Mouse (Mus musculus) midbrain, postnatal 0 days (tissue): ENCODE measurements around the gene Podn. TPM values are rescaled to one million over a fixed set of nuclear protein-coding genes. Genes with fewer than 3 reads are reported as not detected.

Experiments used
- ATAC-seq: fragments of 200-750 bp; cut with Nextera tagmentation; 2 replicates; pipeline ENCODE4 v1.8.0; 2017; ENCODE audit warnings: moderate number of reproducible peaks, mild to moderate bottlenecking, moderate TSS enrichment, moderate library complexity; ENCODE audit not compliant: low FRiP score
- DNase-seq: peaks from one replicate; pipeline ENCODE4 v3.0.0-alpha.2; 2015; ENCODE audit warnings: low spot score
- H3K27ac ChIP-seq: fragments of 300-500 bp; sonication (generic); 2 replicates; pipeline ENCODE4 v1.5.1; 2014; ENCODE audit warnings: low read depth, mild to moderate bottlenecking, low read length, mixed read lengths
- H3K27me3 ChIP-seq: fragments of 300-500 bp; sonication (generic); 2 replicates; pipeline ENCODE4 v1.6.1; 2014; ENCODE audit warnings: low read length, control low read depth, mixed read lengths; ENCODE audit not compliant: insufficient read depth
- H3K36me3 ChIP-seq: fragments of 300-500 bp; sonication (generic); 2 replicates; pipeline ENCODE4 v1.6.1; 2014; ENCODE audit warnings: low read length, control low read depth, mixed read lengths; ENCODE audit not compliant: insufficient read depth
- H3K4me1 ChIP-seq: fragments of 300-500 bp; sonication (generic); 2 replicates; pipeline ENCODE4 v1.6.1; 2014; ENCODE audit warnings: mild to moderate bottlenecking, control low read depth, antibody characterized with exemption, low read length, mixed read lengths; ENCODE audit not compliant: insufficient read depth
- H3K4me2 ChIP-seq: fragments of 300-500 bp; sonication (generic); 2 replicates; pipeline ENCODE4 v1.6.1; 2014; ENCODE audit warnings: low read depth, mild to moderate bottlenecking, low read length, mixed read lengths; ENCODE audit not compliant: poor library complexity, severe bottlenecking
- H3K4me3 ChIP-seq: fragments of 300-500 bp; sonication (generic); 2 replicates; pipeline ENCODE4 v1.5.1; 2014; ENCODE audit warnings: low read depth, mild to moderate bottlenecking, low read length, moderate library complexity
- H3K9ac ChIP-seq: fragments of 300-500 bp; sonication (generic); replicated peaks from 2 replicates; pipeline ENCODE4 v1.6.1; 2014; ENCODE audit warnings: mild to moderate bottlenecking, low read length, moderate library complexity, mixed read lengths; ENCODE audit not compliant: poor library complexity, severe bottlenecking
- H3K9me3 ChIP-seq: fragments of 300-500 bp; sonication (generic); 2 replicates; pipeline ENCODE4 v1.6.1; 2016; ENCODE audit warnings: low read length, control low read depth
- CTCF ChIP-seq: IDR thresholded peaks from 2 replicates; pipeline ENCODE4 v1.5.1; 2016; ENCODE audit warnings: antibody characterized with exemption, mild to moderate bottlenecking
- WGBS: fragments of 180-500 bp; shearing (Covaris S2); extraction: QIAGEN DNeasy Blood & Tissue Kit; methylation state at CpG from one replicate; pipeline ENCODE4 v1.1.7; 2014; 5-methylcytosine and 5-hydroxymethylcytosine counted together
- polyA plus RNA-seq: library from polyadenylated mRNA; unstranded; fragments of >200 nt; fragmentation: Nextera tagmentation; extraction: Ambion mirVana; gene quantifications from 2 replicates; pipeline ENCODE4 v1.2.1, GENCODE M21; 2015
- total RNA-seq: library from RNA; depleted of rRNA; stranded (reverse); fragments of >200 nt; gene quantifications from 2 replicates; pipeline ENCODE4 v1.2.3, GENCODE M21; 2014

Gene Podn
- total and polyA plus RNA-seq, 2 experiments from 2014 or later, result 1.5 to 5.7 TPM

DNA sequence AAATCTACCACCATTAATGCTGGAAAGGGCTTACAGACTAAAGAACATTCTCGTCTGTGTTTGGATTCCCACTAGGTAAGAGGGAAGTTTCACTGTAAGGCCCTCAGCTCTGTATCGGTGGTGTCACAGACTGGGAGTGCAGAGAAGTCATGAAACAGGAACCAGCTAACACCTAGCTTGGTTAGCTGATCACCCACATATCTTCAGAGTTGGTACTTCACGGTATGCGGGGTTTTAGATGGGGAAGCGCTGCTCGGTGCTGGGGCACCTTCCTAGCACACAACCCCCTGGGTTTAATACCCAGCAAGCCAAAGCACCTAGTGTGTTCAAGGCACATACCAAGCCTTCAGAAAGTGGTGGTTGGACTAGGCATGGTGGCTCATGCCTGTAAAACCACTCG is 29.0 kb downstream of the Podn start:
- H3K27me3 ChIP-seq, result no peaks in the 10 kb centered on the region
- no peaks in the 10 kb centered on the region for H3K9me3 ChIP-seq
- no peaks in the 10 kb centered on the region for H3K4me1 ChIP-seq
- H3K4me3 ChIP-seq, result no peak overlapping the region
- DNase-seq (no peak), ATAC-seq (no peak)
- H3K27ac ChIP-seq, result no peak overlapping the region
- H3K4me2 ChIP-seq, result no peak overlapping the region
- TF ChIP-seq CTCF, result no peak
- H3K9ac ChIP-seq, result no peak overlapping the region
- 92% methylated on average over 7 of the region's 7 CpGs for WGBS
- H3K36me3 ChIP-seq, result peaks cover 2% of the 10 kb centered on the region

DNA sequence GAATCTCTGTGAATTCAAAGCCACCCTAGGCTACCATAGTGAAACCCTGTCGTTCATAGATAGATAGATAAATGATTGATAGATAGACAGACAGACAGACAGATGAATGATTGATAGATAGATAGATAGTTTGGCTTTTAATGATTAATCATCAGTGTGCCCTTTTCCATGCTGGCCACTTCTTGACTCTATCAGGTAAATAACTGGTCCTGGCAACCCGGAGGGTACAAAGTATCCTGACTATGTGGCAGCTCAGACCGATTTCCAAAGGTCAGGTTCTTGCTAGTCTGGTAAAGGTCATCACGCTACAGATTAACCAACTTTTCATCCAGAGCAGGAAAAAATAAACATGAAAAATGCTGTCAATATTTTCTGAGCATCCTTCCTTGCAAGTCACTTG is 29.7 kb downstream of the Podn start:
- no peak overlapping the region for H3K4me3 ChIP-seq
- H3K4me1 ChIP-seq, result no peaks in the 10 kb centered on the region
- H3K27me3 ChIP-seq, result no peaks in the 10 kb centered on the region
- H3K27ac ChIP-seq, result no peak overlapping the region
- no peaks in the 10 kb centered on the region for H3K9me3 ChIP-seq
- TF ChIP-seq CTCF, result no peak
- H3K9ac ChIP-seq, result no peak overlapping the region
- ATAC-seq (no peak), DNase-seq (no peak)
- H3K36me3 ChIP-seq, result peaks cover 2% of the 10 kb centered on the region
- no peak overlapping the region for H3K4me2 ChIP-seq
- whole genome bisulfite sequencing, result 94% methylated on average over 4 of the region's 4 CpGs

DNA sequence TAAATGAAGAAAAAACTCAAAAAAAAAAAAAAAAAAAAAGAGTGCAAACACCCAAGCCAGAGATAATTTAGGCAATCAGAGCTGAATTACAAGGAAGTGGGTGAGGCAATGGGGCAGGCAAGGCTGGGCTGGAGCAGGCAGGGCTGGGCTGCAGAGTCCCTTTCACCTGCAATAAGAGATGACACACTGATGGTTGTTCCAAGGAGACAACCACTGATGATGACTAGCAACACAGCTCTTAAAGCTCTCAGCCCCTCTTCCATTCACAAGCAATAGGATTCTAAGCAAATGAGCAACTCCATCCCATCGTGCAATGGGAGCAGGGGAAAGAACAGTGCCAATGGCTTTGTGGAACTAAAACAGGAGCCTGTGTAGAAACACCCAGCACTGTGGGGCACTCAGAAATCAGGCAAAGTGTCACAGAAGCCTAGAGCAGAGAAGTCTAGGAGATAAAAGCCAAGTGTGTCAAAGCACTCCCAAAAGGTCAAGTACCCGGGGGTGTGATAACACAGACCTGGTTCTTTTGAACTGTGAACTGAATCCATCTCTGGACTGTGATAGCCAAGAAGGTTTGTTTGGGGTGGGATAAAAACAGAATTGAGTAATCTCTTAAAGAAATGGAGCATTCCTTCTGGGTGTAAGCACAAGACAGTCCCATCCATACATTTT is 30.9 kb downstream of the Podn start:
- no peak overlapping the region for H3K4me2 ChIP-seq
- ATAC-seq, result no peak
- H3K4me1 ChIP-seq, result no peaks in the 10 kb centered on the region
- no peak for TF ChIP-seq CTCF
- no peaks in the 10 kb centered on the region for H3K27me3 ChIP-seq
- no peak overlapping the region for H3K4me3 ChIP-seq
- no peaks in the 10 kb centered on the region for H3K9me3 ChIP-seq
- H3K27ac ChIP-seq, result no peak overlapping the region
- no peak overlapping the region for H3K9ac ChIP-seq
- peaks cover 2% of the 10 kb centered on the region for H3K36me3 ChIP-seq
- 84% methylated on average over 2 of the region's 2 CpGs for WGBS
- no peak for DNase-seq

DNA sequence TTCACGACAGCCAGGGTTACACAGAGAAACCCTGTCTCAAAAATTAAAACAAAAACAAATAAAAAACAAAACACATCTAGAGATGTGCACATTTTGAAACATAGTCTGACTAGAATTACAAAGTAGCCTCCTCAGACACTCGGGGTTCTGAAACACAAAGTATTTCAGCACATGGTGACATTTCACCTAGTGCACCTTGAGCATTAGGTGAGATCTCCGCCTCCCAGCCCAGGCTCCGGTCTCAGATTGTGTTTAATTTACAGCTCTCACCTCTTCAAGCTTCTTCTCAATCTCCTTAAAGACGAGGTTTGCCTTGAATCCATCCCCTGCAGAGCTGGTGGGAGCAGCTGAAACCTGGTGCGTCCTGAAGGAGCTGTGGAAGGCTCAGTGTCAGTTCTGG is 32.6 kb downstream of the Podn start:
- no peak overlapping the region for H3K4me2 ChIP-seq
- DNase-seq, result no peak

DNA sequence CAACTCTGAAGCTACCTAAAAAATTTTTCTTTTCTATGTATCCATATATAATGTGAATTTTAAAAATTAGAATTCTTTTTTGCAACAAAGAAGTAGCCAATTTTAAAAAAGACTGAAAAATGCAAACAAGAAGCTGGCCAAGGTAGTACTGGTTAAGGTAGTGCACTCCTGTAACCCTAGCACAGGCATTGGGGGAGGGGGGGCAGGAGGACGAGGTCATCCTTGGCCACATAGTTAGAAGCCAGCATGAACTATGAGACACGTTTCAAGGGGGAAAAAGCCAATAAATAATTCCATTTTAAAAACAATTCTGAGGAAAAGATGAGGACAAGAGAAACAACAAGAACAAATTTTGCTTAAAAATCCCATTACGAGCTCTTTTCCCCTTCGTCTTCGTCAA is 33.7 kb downstream of the Podn start:
- Histone ChIP-seq H3K36me3 (peaks cover 6% of the 10 kb centered on the region; the same call in 1 of the 2 replicates), H3K27ac (no peak overlapping the region), H3K9ac (no peak overlapping the region), H3K4me3 (no peak overlapping the region), H3K27me3 (no peaks in the 10 kb centered on the region), H3K4me1 (no peaks in the 10 kb centered on the region), H3K9me3 (no peaks in the 10 kb centered on the region), H3K4me2 (no peak overlapping the region)
- ATAC-seq (no peak), DNase-seq (no peak)
- no peak for TF ChIP-seq CTCF
- WGBS, result 99% methylated on average over 5 of the region's 5 CpGs

More for the DNA sequence above, 32.6 kb downstream of the Podn start:
- 91% methylated on average over 6 of the region's 6 CpGs for WGBS
- Histone ChIP-seq H3K27me3 (no peaks in the 10 kb centered on the region), H3K4me3 (no peak overlapping the region), H3K36me3 (peaks cover 6% of the 10 kb centered on the region), H3K9ac (no peak overlapping the region), H3K27ac (no peak overlapping the region), H3K9me3 (no peaks in the 10 kb centered on the region), H3K4me1 (no peaks in the 10 kb centered on the region)
- ATAC-seq, result no peak
- no peak for TF ChIP-seq CTCF

DNA sequence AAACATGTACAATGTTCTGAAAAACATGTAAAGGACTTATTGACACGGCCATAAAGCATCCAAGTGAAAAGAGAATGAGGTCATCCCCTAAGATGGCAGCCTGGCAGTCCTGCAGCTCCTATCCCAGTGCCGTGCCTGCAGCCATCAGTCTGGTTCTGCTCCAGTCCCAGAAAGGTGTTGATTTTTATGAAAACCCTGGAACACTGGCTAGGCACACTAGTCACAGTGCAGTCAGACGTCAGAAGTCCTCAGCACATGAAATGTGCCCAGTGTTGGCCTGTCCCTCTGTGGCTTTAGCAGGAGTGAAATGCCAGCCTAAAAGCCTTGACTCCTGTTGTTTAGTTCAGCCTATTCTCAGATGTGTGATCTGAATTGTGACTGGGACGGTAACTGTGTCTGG is 35.5 kb downstream of the Podn start:
- no peaks in the 10 kb centered on the region for H3K9me3 ChIP-seq
- WGBS, result 76% methylated on average over 4 of the region's 4 CpGs
- ATAC-seq, result no peak

More for the DNA sequence above, 35.5 kb downstream of the Podn start:
- Histone ChIP-seq H3K27me3 (no peaks in the 10 kb centered on the region), H3K4me2 (no peak overlapping the region), H3K4me3 (no peak overlapping the region), H3K4me1 (no peaks in the 10 kb centered on the region), H3K9ac (no peak overlapping the region), H3K36me3 (peaks cover 8% of the 10 kb centered on the region), H3K27ac (no peak overlapping the region)
- no peak for DNase-seq
- no peak for TF ChIP-seq CTCF
